Mouse (Mus musculus) lung, postnatal 0 days (tissue): Measurements from ENCODE around the gene Lmx1a. TPM values are rescaled to one million over a fixed set of nuclear protein-coding genes. Genes with fewer than 3 reads are reported as not detected.

Source experiments
- ATAC-seq: fragments of 200-750 bp; cut with Nextera tagmentation; 2 replicates; pipeline ENCODE4 v1.8.0; 2017; ENCODE audit warnings: moderate library complexity
- DNase-seq: peaks from one replicate; pipeline ENCODE4 v3.0.0-alpha.2; 2016; ENCODE audit warnings: low spot score
- H3K27ac ChIP-seq: fragments of 300-500 bp; sonication (generic); 2 replicates; pipeline ENCODE4 v1.5.1; 2014; ENCODE audit warnings: antibody characterized with exemption, mild to moderate bottlenecking, low read length, mixed read lengths
- H3K27me3 ChIP-seq: fragments of 300-500 bp; sonication (generic); replicated peaks from 2 replicates; pipeline ENCODE4 v1.6.1; 2014; ENCODE audit warnings: low read length, mixed read lengths; ENCODE audit not compliant: insufficient read depth
- H3K36me3 ChIP-seq: fragments of 300-500 bp; sonication (generic); 2 replicates; pipeline ENCODE4 v1.6.1; 2014; ENCODE audit warnings: low read length, mixed read lengths; ENCODE audit not compliant: insufficient read depth
- H3K4me1 ChIP-seq: fragments of 300-500 bp; sonication (generic); 2 replicates; pipeline ENCODE4 v1.6.1; 2014; ENCODE audit warnings: antibody characterized with exemption, low read depth, low read length, mixed read lengths; ENCODE audit not compliant: insufficient read depth
- H3K4me2 ChIP-seq: fragments of 300-500 bp; sonication (generic); replicated peaks from 2 replicates; pipeline ENCODE4 v1.6.1; 2014; ENCODE audit warnings: low read depth, mild to moderate bottlenecking, low read length, moderate library complexity, mixed read lengths
- H3K4me3 ChIP-seq: fragments of 300-500 bp; sonication (generic); 2 replicates; pipeline ENCODE4 v1.5.1; 2014; ENCODE audit warnings: low read depth, low read length
- H3K9ac ChIP-seq: fragments of 300-500 bp; sonication (generic); replicated peaks from 2 replicates; pipeline ENCODE4 v1.6.1; 2014; ENCODE audit warnings: low read depth, mild to moderate bottlenecking
- H3K9me3 ChIP-seq: fragments of 300-500 bp; sonication (generic); 2 replicates; pipeline ENCODE4 v1.6.1; 2016; ENCODE audit warnings: low read length, mixed read lengths
- CTCF ChIP-seq: IDR thresholded peaks from 2 replicates; pipeline ENCODE4 v1.5.1; 2016; ENCODE audit warnings: antibody characterized with exemption, mild to moderate bottlenecking
- EP300 ChIP-seq: IDR thresholded peaks from 2 replicates; pipeline ENCODE4 v1.6.1; 2016; ENCODE audit warnings: antibody characterized with exemption, mild to moderate bottlenecking, control low read depth
- WGBS: fragments of 180-500 bp; shearing (Covaris S2); extraction: QIAGEN DNeasy Blood & Tissue Kit; methylation state at CpG from one replicate; pipeline ENCODE4 v1.1.7; 2014; 5-methylcytosine and 5-hydroxymethylcytosine counted together
- polyA plus RNA-seq: library from polyadenylated mRNA; unstranded; fragments of >200 nt; fragmentation: Nextera tagmentation; extraction: Ambion mirVana; gene quantifications from 2 replicates; pipeline ENCODE4 v1.2.1, GENCODE M21; 2015

Gene Lmx1a
- polyA plus RNA-seq: not detected in 2 replicates

- 0% methylated on average over 3 of the region's 3 CpGs for WGBS
- peak within 1 kb of the TSS; percentile 74 for H3K4me2 ChIP-seq
- no peak for DNase-seq
- H3K4me1 ChIP-seq: 0 out of 2 replicates have a peak, but pooled peaks cover 3% of the 10 kb centered on the region
- H3K36me3 ChIP-seq: no peaks in the 10 kb centered on the region
- H3K27me3 ChIP-seq: peaks cover 64% of the 10 kb centered on the region
- no peak for ATAC-seq
- H3K4me3 ChIP-seq: peak within 1 kb of the TSS; percentile 46
- TF ChIP-seq CTCF (no peak), EP300 (no peak)
- H3K27ac ChIP-seq: no peak within 1 kb of the TSS
- no peak within 1 kb of the TSS for H3K9ac ChIP-seq
- H3K9me3 ChIP-seq: no peaks in the 10 kb centered on the region
These were observed at the start of gene Lmx1a for GRCm38 (mm10) chr1:167689232-167689261. Lmx1a (plus strand) TSS chr1:167689237.

- TF ChIP-seq CTCF (peak; percentile 88), EP300 (no peak)
- Histone ChIP-seq H3K9ac (no peak overlapping the region), H3K27ac (no peak overlapping the region), H3K9me3 (no peaks in the 10 kb centered on the region), H3K4me3 (no peak overlapping the region), H3K4me2 (no peak overlapping the region), H3K27me3 (no peaks in the 10 kb centered on the region), H3K4me1 (no peaks in the 10 kb centered on the region), H3K36me3 (no peaks in the 10 kb centered on the region)
- WGBS: 16% methylated on average over 16 of the region's 16 CpGs
- peak; percentile 56 for DNase-seq
- ATAC-seq: peak; percentile 32; the same call in 1 of the 2 replicates
These were observed 44.0 kb upstream of the Lmx1a start for GRCm38 (mm10) chr1:167644866-167645537.

- DNase-seq (no peak), ATAC-seq (no peak)
- no peaks in the 10 kb centered on the region for H3K27me3 ChIP-seq
- no peaks in the 10 kb centered on the region for H3K9me3 ChIP-seq
- TF ChIP-seq EP300: no peak
- TF ChIP-seq CTCF: no peak
- 88% methylated on average over 3 of the region's 3 CpGs for WGBS
- H3K27ac ChIP-seq: no peak overlapping the region
- H3K36me3 ChIP-seq: no peaks in the 10 kb centered on the region
- no peak overlapping the region for H3K4me2 ChIP-seq
- no peak overlapping the region for H3K4me3 ChIP-seq
- no peaks in the 10 kb centered on the region for H3K4me1 ChIP-seq
- no peak overlapping the region for H3K9ac ChIP-seq
These were observed 40.4 kb upstream of the Lmx1a start for GRCm38 (mm10) chr1:167648670-167649069.

- H3K27ac ChIP-seq: no peak overlapping the region
- WGBS: 52% methylated on average over 11 of the region's 11 CpGs
- H3K4me1 ChIP-seq: no peaks in the 10 kb centered on the region
- no peak overlapping the region for H3K4me2 ChIP-seq
- DNase-seq (peak; percentile 9), ATAC-seq (no peak)
- TF ChIP-seq CTCF: no peak
- no peak for TF ChIP-seq EP300
- no peaks in the 10 kb centered on the region for H3K9me3 ChIP-seq
- H3K4me3 ChIP-seq: no peak overlapping the region
- no peak overlapping the region for H3K9ac ChIP-seq
- H3K36me3 ChIP-seq: no peaks in the 10 kb centered on the region
- no peaks in the 10 kb centered on the region for H3K27me3 ChIP-seq
These were observed 39.9 kb upstream of the Lmx1a start for GRCm38 (mm10) chr1:167649122-167649633.

- no peak overlapping the region for H3K9ac ChIP-seq
- ATAC-seq (no peak), DNase-seq (no peak)
- no peak overlapping the region for H3K4me2 ChIP-seq
- H3K9me3 ChIP-seq: no peaks in the 10 kb centered on the region
- no peak overlapping the region for H3K4me3 ChIP-seq
- H3K27me3 ChIP-seq: no peaks in the 10 kb centered on the region
- no peaks in the 10 kb centered on the region for H3K36me3 ChIP-seq
- TF ChIP-seq EP300: no peak
- no peak for TF ChIP-seq CTCF
- H3K4me1 ChIP-seq: no peaks in the 10 kb centered on the region
- no peak overlapping the region for H3K27ac ChIP-seq
- WGBS: 79% methylated on average over 2 of the region's 2 CpGs
These were observed 36.7 kb upstream of the Lmx1a start for GRCm38 (mm10) chr1:167652336-167652735.

GRCm38 (mm10) chr1:167659065-167659464 lies 30.0 kb upstream of the Lmx1a start:
- Histone ChIP-seq H3K4me1 (0 out of 2 replicates have a peak, but pooled peaks cover 3% of the 10 kb centered on the region), H3K27me3 (peaks cover 12% of the 10 kb centered on the region), H3K4me3 (no peak overlapping the region), H3K4me2 (no peak overlapping the region), H3K9me3 (no peaks in the 10 kb centered on the region), H3K9ac (no peak overlapping the region), H3K27ac (no peak overlapping the region), H3K36me3 (no peaks in the 10 kb centered on the region)
- TF ChIP-seq EP300 (no peak), CTCF (no peak)
- whole genome bisulfite sequencing: 82% methylated on average over 3 of the region's 3 CpGs
- ATAC-seq (no peak), DNase-seq (no peak)
